26 mouse cellular contexts compared by ENCODE assay signal in the genomic region with DNA sequence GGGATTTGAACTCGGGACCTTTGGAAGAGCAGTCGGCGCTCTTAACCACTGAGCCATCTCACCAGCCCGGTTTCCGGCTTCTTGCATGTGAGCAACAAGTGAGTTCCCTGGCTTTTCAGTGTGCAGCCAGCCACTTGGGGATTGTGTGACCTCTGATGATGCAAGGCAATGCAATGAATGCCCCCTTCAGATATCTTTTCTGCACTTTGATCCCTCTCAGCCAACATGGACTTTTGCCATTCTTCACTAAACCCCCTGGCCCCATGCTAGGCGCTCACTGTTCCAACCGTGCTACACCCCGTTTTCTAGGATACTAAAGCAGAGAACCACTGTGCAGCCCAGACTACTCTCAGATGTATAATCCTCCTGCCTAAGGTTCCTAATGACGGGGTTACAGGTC. TPM values are rescaled to one million over a fixed set of nuclear protein-coding genes. Genes with fewer than 3 reads are reported as not detected.
"Had no signal": no experiment of that assay in that cellular context is flagged by ENCODE, and none has a peak within 500 bp of the region (broad histone marks: within the 10 kb centered on the region; RNA-seq: fewer than 3 reads in every experiment).

No protein-coding gene starts in this region.

- H3K9me3 ChIP-seq: heart, embryonic 13.5 days; heart, embryonic 15.5 days; hindbrain, embryonic 13.5 days; hindbrain, embryonic 15.5 days; kidney, embryonic 15.5 days; limb, embryonic 15.5 days had no signal

- H3K27me3 ChIP-seq: heart, embryonic 13.5 days; heart, embryonic 15.5 days; hindbrain, embryonic 13.5 days; hindbrain, embryonic 15.5 days; kidney, embryonic 15.5 days; limb, embryonic 13.5 days; limb, embryonic 15.5 days had no signal

- H3K4me3 ChIP-seq: heart, adult 2 months; heart, embryonic 13.5 days; heart, embryonic 15.5 days; hindbrain, embryonic 13.5 days; hindbrain, embryonic 15.5 days; kidney, embryonic 15.5 days; limb, embryonic 13.5 days; limb, embryonic 15.5 days had no signal

- H3K4me1 ChIP-seq: heart, embryonic 13.5 days had no signal

- DNase-seq: gastrocnemius, postnatal 14 days; gastrocnemius, postnatal 36 days; heart, adult 11 months; heart, adult 2 months; heart, postnatal 14 days; heart, postnatal 36 days; kidney, adult 11 months; kidney, adult 2 months; kidney, adult 9 months; kidney, postnatal 14 days had no signal

- H3K9ac ChIP-seq: heart, embryonic 13.5 days; heart, embryonic 15.5 days; hindbrain, embryonic 13.5 days; hindbrain, embryonic 15.5 days; kidney, embryonic 15.5 days; limb, embryonic 13.5 days; limb, embryonic 15.5 days had no signal

- H3K27ac ChIP-seq: heart, adult 2 months; heart, embryonic 13.5 days; heart, embryonic 15.5 days; hindbrain, embryonic 13.5 days; hindbrain, embryonic 15.5 days; kidney, embryonic 15.5 days; kidney, postnatal 0 days; limb, embryonic 13.5 days; limb, embryonic 15.5 days had no signal

- ATAC-seq: inflammation-experienced regulatory T-cells, adult 6 months had no signal

- H3K4me2 ChIP-seq: heart, embryonic 11.5 days; heart, embryonic 13.5 days; heart, embryonic 15.5 days; hindbrain, embryonic 13.5 days; limb, embryonic 15.5 days had no signal

RNA-seq across cellular contexts. Expression of a gene that starts 52.3 kb away (rescaled TPM):
- polyA plus RNA-seq: gonadal fat pad, adult 2 months; heart, adult 2 months; heart, embryonic 11.5 days; heart, embryonic 13.5 days; heart, embryonic 15.5 days; heart, postnatal 0 days; hindbrain, embryonic 11.5 days; hindbrain, embryonic 13.5 days; hindbrain, embryonic 15.5 days; inflammation-experienced regulatory T-cells, adult 6 months; kidney, embryonic 15.5 days; kidney, postnatal 0 days; large intestine, adult 2 months; limb, embryonic 11.5 days; limb, embryonic 13.5 days; limb, embryonic 15.5 days; liver, adult 2 months had no signal

RNA-seq across cellular contexts. Expression of a gene that starts 55.6 kb away (rescaled TPM):
- polyA plus RNA-seq: gonadal fat pad, adult 2 months; heart, adult 2 months; heart, embryonic 15.5 days; heart, postnatal 0 days; inflammation-experienced regulatory T-cells, adult 6 months; kidney, embryonic 15.5 days; kidney, postnatal 0 days; large intestine, adult 2 months; limb, embryonic 13.5 days; limb, embryonic 15.5 days; liver, adult 2 months had no signal
